Comparison of ENCODE assay signal across 8 mouse cellular contexts in the genomic region with DNA sequence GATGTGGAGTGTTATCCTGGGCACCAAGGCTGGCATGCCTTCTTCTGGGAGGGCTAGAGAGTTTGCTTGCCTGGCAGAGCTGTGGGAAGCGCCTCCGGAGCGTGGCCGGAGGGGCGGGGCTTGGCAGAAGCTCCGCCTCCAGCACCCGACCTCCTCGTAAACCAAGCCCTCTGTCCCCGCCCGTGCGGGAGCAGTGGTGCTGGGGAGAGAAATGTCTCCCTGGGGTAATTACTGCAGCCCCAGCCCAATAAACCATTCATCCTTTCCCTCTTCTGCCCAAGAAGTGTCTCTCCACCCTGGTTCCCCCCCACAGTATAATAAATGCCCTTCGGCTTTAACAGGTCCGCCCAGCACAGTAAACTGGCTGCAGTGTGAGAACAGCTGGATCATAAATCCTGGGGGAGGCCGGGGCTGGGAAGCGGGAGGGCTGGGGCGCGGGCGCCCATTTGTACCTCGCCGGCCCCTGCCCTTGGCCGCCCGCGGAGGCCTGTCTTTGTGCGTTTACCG. TPM values are rescaled to one million over a fixed set of nuclear protein-coding genes. Genes with fewer than 3 reads are reported as not detected.
A peak's percentile ranks its signal among the peaks of the same experiment; 100 is the strongest.
DNase-seq lines count a peak whose midpoint lies in the region; ATAC-seq lines count a peak whose summit lies in the region.

No protein-coding gene starts in this region.

- H3K4me1 ChIP-seq in heart, embryonic 11.5 days (ENCODE audit: control insufficient read depth, insufficient read depth, low read length) = peaks cover 12% of the 10 kb centered on the region
- peaks cover 35% of the 10 kb centered on the region for H3K4me1 ChIP-seq in kidney, embryonic 16.5 days (ENCODE audit: insufficient read depth, low read length)
- H3K4me1 ChIP-seq in neural tube, embryonic 13.5 days (replicated peaks) = peaks cover 87% of the 10 kb centered on the region

- no peak for ATAC-seq in heart, embryonic 11.5 days (replicated peaks; ENCODE audit: insufficient number of reproducible peaks, low FRiP score, low TSS enrichment)
- ATAC-seq in kidney, embryonic 16.5 days (ENCODE audit: low FRiP score, low TSS enrichment) = peak; percentile 36; the same call in 1 of the 2 replicates
- peak; percentile 34 for ATAC-seq in neural tube, embryonic 13.5 days (ENCODE audit: low read depth)

- H3K9ac ChIP-seq in heart, embryonic 11.5 days (ENCODE audit: low read depth, low read length) = no peak overlapping the region
- no peak overlapping the region for H3K9ac ChIP-seq in kidney, embryonic 16.5 days (replicated peaks; ENCODE audit: low read length)
- H3K9ac ChIP-seq in neural tube, embryonic 13.5 days = peak overlapping the region; percentile 100

- H3K27ac ChIP-seq in heart, embryonic 11.5 days (ENCODE audit: low read depth, low read length) = no peak overlapping the region
- H3K27ac ChIP-seq in kidney, embryonic 16.5 days (ENCODE audit: low read length) = no peak overlapping the region
- H3K27ac ChIP-seq in neural tube, embryonic 13.5 days (replicated peaks) = peak overlapping the region; percentile 97

- DNase-seq in gastrocnemius, postnatal 25 days = peak; percentile 21
- no peak for DNase-seq in gastrocnemius, postnatal 14 days
- peak; percentile 87 to 93 for DNase-seq in cerebellum, postnatal 25 days
- DNase-seq in liver = peak; percentile 42
- DNase-seq in spleen, adult 12 weeks (ENCODE audit: low spot score) = no peak

- WGBS in heart, embryonic 11.5 days (ENCODE audit: insufficient replicate concordance) = under 1% methylated on average over 25 of the region's 25 CpGs
- 0% methylated on average over 25 of the region's 25 CpGs for WGBS in kidney, embryonic 16.5 days
- under 1% methylated on average over 25 of the region's 25 CpGs for WGBS in neural tube, embryonic 13.5 days

- H3K4me2 ChIP-seq in heart, embryonic 11.5 days = peak overlapping the region; percentile 70
- peak overlapping the region; percentile 77 for H3K4me2 ChIP-seq in kidney, embryonic 16.5 days (replicated peaks; ENCODE audit: low read depth, low read length)
- peak overlapping the region; percentile 90 for H3K4me2 ChIP-seq in neural tube, embryonic 13.5 days

- H3K9me3 ChIP-seq in heart, embryonic 11.5 days (replicated peaks; ENCODE audit: control insufficient read depth, low read length) = no peaks in the 10 kb centered on the region
- no peaks in the 10 kb centered on the region for H3K9me3 ChIP-seq in kidney, embryonic 16.5 days (ENCODE audit: low read length)
- no peaks in the 10 kb centered on the region for H3K9me3 ChIP-seq in neural tube, embryonic 13.5 days

- intact Hi-C loops in gastrocnemius, postnatal 14 days (cut with DNase I; ENCODE audit: low total_unique reads) = no loop called here

- H3K27me3 ChIP-seq in heart, embryonic 11.5 days (ENCODE audit: control insufficient read depth, insufficient read depth, low read length) = peaks cover 98% of the 10 kb centered on the region
- H3K27me3 ChIP-seq in kidney, embryonic 16.5 days (ENCODE audit: insufficient read depth, low read length) = peaks cover 65% of the 10 kb centered on the region
- no peaks in the 10 kb centered on the region for H3K27me3 ChIP-seq in neural tube, embryonic 13.5 days

- H3K36me3 ChIP-seq in heart, embryonic 11.5 days (ENCODE audit: control insufficient read depth, insufficient read depth, low read length) = no peaks in the 10 kb centered on the region
- H3K36me3 ChIP-seq in kidney, embryonic 16.5 days (ENCODE audit: insufficient read depth, low read length) = no peaks in the 10 kb centered on the region
- H3K36me3 ChIP-seq in neural tube, embryonic 13.5 days = peaks cover 23% of the 10 kb centered on the region

- peak overlapping the region; percentile 37 for H3K4me3 ChIP-seq in heart, embryonic 11.5 days (ENCODE audit: low read depth, low read length)
- peak overlapping the region; percentile 43 for H3K4me3 ChIP-seq in kidney, embryonic 16.5 days (ENCODE audit: low read length)
- peak overlapping the region; percentile 90 for H3K4me3 ChIP-seq in neural tube, embryonic 13.5 days

RNA-seq across cellular contexts. Expression of a gene that starts 40.7 kb away (rescaled TPM):
- not detected for total RNA-seq in gastrocnemius, postnatal 25 days (2021)
- total RNA-seq in gastrocnemius, postnatal 14 days (2021) = not detected
- polyA plus RNA-seq in heart, embryonic 11.5 days (2014; fragmentation: Nextera tagmentation; extraction: Ambion mirVana) = not detected in 2 replicates
- polyA plus RNA-seq in kidney, embryonic 16.5 days (2015; fragmentation: Nextera tagmentation; extraction: Ambion mirVana) = 27.4 and 27.7 TPM in 2 replicates
- polyA plus RNA-seq in neural tube, embryonic 13.5 days (2015; fragmentation: Nextera tagmentation; extraction: Ambion mirVana) = not detected in 2 replicates

Comparison
In these comparisons a context has a peak if more than half of its experiments do, and no peak if none do; other contexts are left out.
1. DNase-seq: peak in gastrocnemius, postnatal 25 days (single experiment), cerebellum, postnatal 25 days (2 of 2) and liver (single experiment); none in gastrocnemius, postnatal 14 days (single experiment) and spleen, adult 12 weeks (single experiment).
2. H3K4me3 ChIP-seq: peak in every context shown above with its lines; median percentile 90 in neural tube, embryonic 13.5 days; 43 in kidney, embryonic 16.5 days; 37 in heart, embryonic 11.5 days.
3. RNA of a gene that starts 40.7 kb away (polyA plus RNA-seq): 27.4 to 27.7 TPM in kidney, embryonic 16.5 days; not detected in heart, embryonic 11.5 days and not detected in neural tube, embryonic 13.5 days; every median in the first group is over 10 times any median in the second.
4. Peak in every context shown above with its lines, with median percentiles within 50 percentile points of each other: H3K4me2 ChIP-seq.